Mouse (Mus musculus): ENCODE results near the gene Iqcb1.

DNA sequence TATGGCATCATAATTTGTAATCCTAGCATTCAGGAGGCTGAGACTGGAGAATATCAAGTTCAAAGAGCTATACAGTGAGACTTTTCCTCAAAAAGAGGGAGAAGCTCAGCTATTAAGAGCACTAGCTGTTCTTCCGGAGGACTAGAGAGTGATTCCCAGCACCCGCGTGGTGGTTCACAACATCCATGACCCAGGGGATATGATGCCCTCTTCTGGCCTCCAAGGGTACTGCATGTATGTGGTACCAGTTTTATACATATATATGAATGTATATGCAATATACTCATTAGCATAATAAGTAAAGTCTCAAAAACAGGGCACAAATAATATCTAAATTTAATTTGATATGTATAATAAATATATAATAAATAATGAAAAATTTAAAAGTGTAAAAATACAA lies 25.8 kb upstream of the Iqcb1 start:
- TF ChIP-seq POLR2A (IDR thresholded peaks at IDR 0.05; ENCODE audit: control insufficient read depth, extremely low read depth, insufficient read depth, low read length, poor library complexity) (no peak), CTCF (IDR thresholded peaks at IDR 0.05; ENCODE audit: borderline replicate concordance, control insufficient read depth, extremely low read depth, insufficient read depth, low read length, poor library complexity) (no peak)
